Mouse (Mus musculus) megakaryocyte, adult 5-6 weeks (primary cell): ENCODE results near the gene Gm8104. TPM values are rescaled to one million over a fixed set of nuclear protein-coding genes. Genes with fewer than 3 reads are reported as not detected.
"Not testable (repeated sequence)": the region's sequence is repeated elsewhere in the genome, so short reads cannot be mapped to it uniquely, and the experiment has no call there.

Experiments used
- ATAC-seq: 2 replicates; pipeline ENCODE4 v1.8.0; 2016; ENCODE audit warnings: mild to moderate bottlenecking, inconsistent platforms; ENCODE audit not compliant: poor library complexity, severe bottlenecking
- total RNA-seq, 2 experiments: library from RNA; stranded (forward) in 1 of 2; stranded (reverse) in 1 of 2; fragments of 153-499, 151-499 nt in 1 of 2; fragments of 221-1000, 200-1000 nt in 1 of 2; gene quantifications; 2 replicates each; pipeline versions ENCODE4 v1.2.3 to v1.2.4; 2015 to 2017

Gm8104 gene
- total RNA-seq (2015) (not detected in 2 replicates), total RNA-seq (2017) (not detected in 2 replicates)

GRCm38 (mm10) chr14:43100301-43100700, at the start of gene Gm8104:
Gm8104 (plus strand) TSS chr14:43100601.
- not testable (repeated sequence) for ATAC-seq

GRCm38 (mm10) chr14:43058063-43058462, 42.3 kb upstream of the Gm8104 start:
- not testable (repeated sequence) for ATAC-seq

- ATAC-seq, result not testable (repeated sequence)
Measured at GRCm38 (mm10) chr14:43060179-43060578, 40.2 kb upstream of the Gm8104 start.

GRCm38 (mm10) chr14:43076543-43076942, 23.9 kb upstream of the Gm8104 start, which contains the start of gene Gm8094:
Gm8094 (minus strand) TSS chr14:43076643.
- ATAC-seq, result not testable (repeated sequence)

GRCm38 (mm10) chr14:43084936-43085730, 15.3 kb upstream of the Gm8104 start:
- ATAC-seq, result not testable (repeated sequence)

GRCm38 (mm10) chr14:43089103-43089919, 11.1 kb upstream of the Gm8104 start:
- ATAC-seq, result not testable (repeated sequence)

- not testable (repeated sequence) for ATAC-seq
Measured at GRCm38 (mm10) chr14:43119673-43120072, 19.3 kb downstream of the Gm8104 start.

GRCm38 (mm10) chr14:43126286-43126685, 25.9 kb downstream of the Gm8104 start:
- not testable (repeated sequence) for ATAC-seq

Other genes starting within 250 kb of the Gm8104 start
- not detected in 2 replicates for gene Gm21977, start 247.1 kb upstream of the Gm8104 start, total RNA-seq (2015)
- not detected in 2 replicates for gene Gm21977, start 247.1 kb upstream of the Gm8104 start, total RNA-seq (2017)
- not detected in 2 replicates for gene Gm8082, start 107.0 kb upstream of the Gm8104 start, total RNA-seq (2015)
- gene Gm8082, start 107.0 kb upstream of the Gm8104 start, total RNA-seq (2017), result not detected in 2 replicates
- gene Gm10376, start 85.0 kb upstream of the Gm8104 start, total RNA-seq (2015), result not detected in 2 replicates
- gene Gm10376, start 85.0 kb upstream of the Gm8104 start, total RNA-seq (2017), result not detected in 2 replicates
- gene Gm8094, start 24.0 kb upstream of the Gm8104 start, total RNA-seq (2015), result not detected in 2 replicates
- not detected in 2 replicates for gene Gm8094, start 24.0 kb upstream of the Gm8104 start, total RNA-seq (2017)
- gene Gm7233, start 79.3 kb downstream of the Gm8104 start, total RNA-seq (2015), result not detected in 2 replicates
- gene Gm7233, start 79.3 kb downstream of the Gm8104 start, total RNA-seq (2017), result not detected in 2 replicates
- gene Gm8122, start 134.7 kb downstream of the Gm8104 start, total RNA-seq (2015), result not detected in 2 replicates
- not detected in 2 replicates for gene Gm8122, start 134.7 kb downstream of the Gm8104 start, total RNA-seq (2017)
- gene Gm8126, start 158.0 kb downstream of the Gm8104 start, total RNA-seq (2015), result not detected in 2 replicates
- gene Gm8126, start 158.0 kb downstream of the Gm8104 start, total RNA-seq (2017), result not detected in 2 replicates
- not detected in 2 replicates for gene Gm9732, start 174.4 kb downstream of the Gm8104 start, total RNA-seq (2015)
- not detected in 2 replicates for gene Gm9732, start 174.4 kb downstream of the Gm8104 start, total RNA-seq (2017)
- not detected in 2 replicates for gene Gm8127, start 193.2 kb downstream of the Gm8104 start, total RNA-seq (2015)
- not detected in 2 replicates for gene Gm8127, start 193.2 kb downstream of the Gm8104 start, total RNA-seq (2017)
- gene 1700001F09Rik, start 247.2 kb downstream of the Gm8104 start, total RNA-seq (2015), result not detected in 2 replicates
- not detected in 2 replicates for gene 1700001F09Rik, start 247.2 kb downstream of the Gm8104 start, total RNA-seq (2017)